Mouse (Mus musculus): ENCODE data around the gene Gabrq. TPM values are rescaled to one million over a fixed set of nuclear protein-coding genes. Genes with fewer than 3 reads are reported as not detected.

The Gabrq gene
- 0.07 and 0.24 TPM in 2 replicates for polyA plus RNA-seq (2014; fragmentation: Nextera tagmentation; extraction: Ambion mirVana)

GRCm38 (mm10) chrX:72824776-72825588 is at the start of gene Gabrq:
Gabrq (plus strand) TSS chrX:72825178.
- 14% methylated on average over 10 of the region's 43 CpGs for WGBS
- peak within 1 kb of the TSS; percentile 59 for H3K4me2 ChIP-seq (ENCODE audit: low read depth, low read length)
- peak; percentile 28 for DNase-seq (ENCODE audit: low spot score)

GRCm38 (mm10) chrX:72788773-72789557 is 36.0 kb upstream of the Gabrq start:
- no peak overlapping the region for H3K4me3 ChIP-seq (ENCODE audit: low read depth, low read length)
- H3K27me3 ChIP-seq (replicated peaks; ENCODE audit: control insufficient read depth, insufficient read depth, low read length), result no peaks in the 10 kb centered on the region
- H3K4me1 ChIP-seq (ENCODE audit: control insufficient read depth, insufficient read depth, low read length), result no peaks in the 10 kb centered on the region
- H3K9ac ChIP-seq (ENCODE audit: low read depth, low read length), result no peak overlapping the region
- peak; percentile 67; the same call in 1 of the 2 replicates for ATAC-seq (ENCODE audit: low read depth)
- no peaks in the 10 kb centered on the region for H3K9me3 ChIP-seq (ENCODE audit: control insufficient read depth, low read length)
- 24% methylated on average over 1 of the region's 1 CpGs for whole genome bisulfite sequencing
- peak; percentile 64 for DNase-seq (ENCODE audit: low spot score)
- H3K27ac ChIP-seq (replicated peaks; ENCODE audit: low read depth, low read length), result no peak overlapping the region
- no peaks in the 10 kb centered on the region for H3K36me3 ChIP-seq (ENCODE audit: control insufficient read depth, insufficient read depth, low read length)
- no peak overlapping the region for H3K4me2 ChIP-seq (ENCODE audit: low read depth, low read length)

More at GRCm38 (mm10) chrX:72824776-72825588, at the start of gene Gabrq:
- H3K4me1 ChIP-seq (ENCODE audit: control insufficient read depth, insufficient read depth, low read length), result no peaks in the 10 kb centered on the region
- no peaks in the 10 kb centered on the region for H3K9me3 ChIP-seq (ENCODE audit: control insufficient read depth, low read length)
- H3K9ac ChIP-seq (ENCODE audit: low read depth, low read length), result no peak within 1 kb of the TSS
- H3K4me3 ChIP-seq (ENCODE audit: low read depth, low read length), result peak within 1 kb of the TSS; percentile 34
- peaks cover 34% of the 10 kb centered on the region for H3K27me3 ChIP-seq (replicated peaks; ENCODE audit: control insufficient read depth, insufficient read depth, low read length)
- no peak within 1 kb of the TSS for H3K27ac ChIP-seq (replicated peaks; ENCODE audit: low read depth, low read length)
- ATAC-seq (ENCODE audit: low read depth), result peak; percentile 87
- H3K36me3 ChIP-seq (ENCODE audit: control insufficient read depth, insufficient read depth, low read length), result no peaks in the 10 kb centered on the region

- ATAC-seq (ENCODE audit: low read depth) (no peak), DNase-seq (ENCODE audit: low spot score) (no peak)
- Histone ChIP-seq H3K36me3 (ENCODE audit: control insufficient read depth, insufficient read depth, low read length) (no peaks in the 10 kb centered on the region), H3K9me3 (ENCODE audit: control insufficient read depth, low read length) (no peaks in the 10 kb centered on the region), H3K9ac (ENCODE audit: low read depth, low read length) (no peak overlapping the region), H3K4me2 (ENCODE audit: low read depth, low read length) (no peak overlapping the region), H3K4me3 (ENCODE audit: low read depth, low read length) (no peak overlapping the region), H3K4me1 (ENCODE audit: control insufficient read depth, insufficient read depth, low read length) (no peaks in the 10 kb centered on the region), H3K27me3 (replicated peaks; ENCODE audit: control insufficient read depth, insufficient read depth, low read length) (no peaks in the 10 kb centered on the region), H3K27ac (replicated peaks; ENCODE audit: low read depth, low read length) (no peak overlapping the region)
Measured at GRCm38 (mm10) chrX:72789558-72789871, 35.5 kb upstream of the Gabrq start.

- Histone ChIP-seq H3K27me3 (replicated peaks; ENCODE audit: control insufficient read depth, insufficient read depth, low read length) (peaks cover 15% of the 10 kb centered on the region), H3K4me1 (ENCODE audit: control insufficient read depth, insufficient read depth, low read length) (no peaks in the 10 kb centered on the region), H3K4me3 (ENCODE audit: low read depth, low read length) (no peak overlapping the region), H3K36me3 (ENCODE audit: control insufficient read depth, insufficient read depth, low read length) (no peaks in the 10 kb centered on the region), H3K9me3 (ENCODE audit: control insufficient read depth, low read length) (no peaks in the 10 kb centered on the region), H3K4me2 (ENCODE audit: low read depth, low read length) (no peak overlapping the region), H3K9ac (ENCODE audit: low read depth, low read length) (no peak overlapping the region), H3K27ac (replicated peaks; ENCODE audit: low read depth, low read length) (no peak overlapping the region)
- ATAC-seq (ENCODE audit: low read depth) (no peak), DNase-seq (ENCODE audit: low spot score) (peak; percentile 60)
- WGBS, result 8% methylated on average over 5 of the region's 5 CpGs
Measured at GRCm38 (mm10) chrX:72819594-72819993, 5.4 kb upstream of the Gabrq start.

- 54% methylated on average over 2 of the region's 2 CpGs for WGBS
- ATAC-seq (ENCODE audit: low read depth) (no peak), DNase-seq (ENCODE audit: low spot score) (no peak)
- no peak overlapping the region for H3K4me3 ChIP-seq (ENCODE audit: low read depth, low read length)
- H3K27me3 ChIP-seq (replicated peaks; ENCODE audit: control insufficient read depth, insufficient read depth, low read length), result peaks cover 34% of the 10 kb centered on the region
- no peak overlapping the region for H3K9ac ChIP-seq (ENCODE audit: low read depth, low read length)
- no peaks in the 10 kb centered on the region for H3K36me3 ChIP-seq (ENCODE audit: control insufficient read depth, insufficient read depth, low read length)
- no peak overlapping the region for H3K27ac ChIP-seq (replicated peaks; ENCODE audit: low read depth, low read length)
- H3K4me1 ChIP-seq (ENCODE audit: control insufficient read depth, insufficient read depth, low read length), result no peaks in the 10 kb centered on the region
- no peaks in the 10 kb centered on the region for H3K9me3 ChIP-seq (ENCODE audit: control insufficient read depth, low read length)
- no peak overlapping the region for H3K4me2 ChIP-seq (ENCODE audit: low read depth, low read length)
Measured at GRCm38 (mm10) chrX:72823310-72823709, 1.7 kb upstream of the Gabrq start.

GRCm38 (mm10) chrX:72825589-72825905 is 569 bp downstream of the Gabrq start:
- Histone ChIP-seq H3K9ac (ENCODE audit: low read depth, low read length) (no peak overlapping the region), H3K36me3 (ENCODE audit: control insufficient read depth, insufficient read depth, low read length) (no peaks in the 10 kb centered on the region), H3K4me2 (ENCODE audit: low read depth, low read length) (peak overlapping the region; percentile 59), H3K9me3 (ENCODE audit: control insufficient read depth, low read length) (no peaks in the 10 kb centered on the region), H3K27me3 (replicated peaks; ENCODE audit: control insufficient read depth, insufficient read depth, low read length) (peaks cover 34% of the 10 kb centered on the region), H3K4me1 (ENCODE audit: control insufficient read depth, insufficient read depth, low read length) (no peaks in the 10 kb centered on the region), H3K4me3 (ENCODE audit: low read depth, low read length) (peak overlapping the region; percentile 34), H3K27ac (replicated peaks; ENCODE audit: low read depth, low read length) (no peak overlapping the region)
- 42% methylated on average over 7 of the region's 7 CpGs for WGBS
- ATAC-seq (ENCODE audit: low read depth), result no peak
- no peak for DNase-seq (ENCODE audit: low spot score)

Other genes starting within 250 kb of the Gabrq start
- gene Gabra3, start 168.3 kb upstream of the Gabrq start, polyA plus RNA-seq (2014; fragmentation: Nextera tagmentation; extraction: Ambion mirVana), result 2.0 and 2.4 TPM in 2 replicates
- gene Cetn2, start 93.2 kb downstream of the Gabrq start, polyA plus RNA-seq (2014; fragmentation: Nextera tagmentation; extraction: Ambion mirVana), result 79.4 and 84.7 TPM in 2 replicates
- gene Nsdhl, start 93.4 kb downstream of the Gabrq start, polyA plus RNA-seq (2014; fragmentation: Nextera tagmentation; extraction: Ambion mirVana), result 22.5 and 24.8 TPM in 2 replicates
- gene Zfp185, start 162.2 kb downstream of the Gabrq start, polyA plus RNA-seq (2014; fragmentation: Nextera tagmentation; extraction: Ambion mirVana), result 25.7 and 28.2 TPM in 2 replicates
- 0.26 and 0.34 TPM in 2 replicates for gene Pnma5, start 211.9 kb downstream of the Gabrq start, polyA plus RNA-seq (2014; fragmentation: Nextera tagmentation; extraction: Ambion mirVana)
- gene Pnma3, start 239.6 kb downstream of the Gabrq start, polyA plus RNA-seq (2014; fragmentation: Nextera tagmentation; extraction: Ambion mirVana), result 0.11 and 0.12 TPM in 2 replicates